Mouse (Mus musculus) testis, adult 2 months (tissue): ENCODE results near the gene Atf4. TPM values are rescaled to one million over a fixed set of nuclear protein-coding genes. Genes with fewer than 3 reads are reported as not detected.

Source experiments
- H3K27ac ChIP-seq: fragments of 200-500 bp; 2 replicates; pipeline ENCODE4 v1.5.1; 2012; ENCODE audit warnings: low read depth, low read length; ENCODE audit not compliant: control insufficient read depth, insufficient read depth
- H3K27me3 ChIP-seq: fragments of 200-500 bp; 2 replicates; pipeline ENCODE4 v1.6.1; 2012; ENCODE audit warnings: mild to moderate bottlenecking, low read length, moderate library complexity; ENCODE audit not compliant: control insufficient read depth, insufficient read depth
- H3K36me3 ChIP-seq: fragments of 200-500 bp; 2 replicates; pipeline ENCODE4 v1.6.1; 2012; ENCODE audit warnings: mild to moderate bottlenecking, low read length; ENCODE audit not compliant: control insufficient read depth, insufficient read depth
- H3K4me1 ChIP-seq: fragments of 200-500 bp; 2 replicates; pipeline ENCODE4 v1.6.1; 2012; ENCODE audit warnings: low read length; ENCODE audit not compliant: control insufficient read depth, insufficient read depth
- H3K4me3 ChIP-seq: fragments of 200-500 bp; 2 replicates; pipeline ENCODE4 v1.5.1; 2012; ENCODE audit warnings: low read depth, mild to moderate bottlenecking, low read length, moderate library complexity, mixed read lengths; ENCODE audit not compliant: control insufficient read depth
- CTCF ChIP-seq: fragments of 200-500 bp; IDR thresholded peaks from 2 replicates; pipeline ENCODE4 v1.5.1; 2012; ENCODE audit warnings: low read depth, mild to moderate bottlenecking, inconsistent platforms, low read length, moderate library complexity; ENCODE audit not compliant: control insufficient read depth, insufficient read depth, insufficient replicate concordance
- POLR2A ChIP-seq: fragments of 200-500 bp; IDR thresholded peaks from 2 replicates; pipeline ENCODE4 v1.6.1; 2012; ENCODE audit warnings: low read depth, mild to moderate bottlenecking, inconsistent platforms, low read length, moderate library complexity; ENCODE audit not compliant: control insufficient read depth
- polyA plus RNA-seq: library from polyadenylated mRNA; depleted of rRNA; stranded (reverse); fragments of >200 nt; gene quantifications from 2 replicates; pipeline ENCODE4 v1.2.3, GENCODE M21; 2012

The Atf4 gene
- polyA plus RNA-seq, 1 experiment = 46.7 TPM

DNA sequence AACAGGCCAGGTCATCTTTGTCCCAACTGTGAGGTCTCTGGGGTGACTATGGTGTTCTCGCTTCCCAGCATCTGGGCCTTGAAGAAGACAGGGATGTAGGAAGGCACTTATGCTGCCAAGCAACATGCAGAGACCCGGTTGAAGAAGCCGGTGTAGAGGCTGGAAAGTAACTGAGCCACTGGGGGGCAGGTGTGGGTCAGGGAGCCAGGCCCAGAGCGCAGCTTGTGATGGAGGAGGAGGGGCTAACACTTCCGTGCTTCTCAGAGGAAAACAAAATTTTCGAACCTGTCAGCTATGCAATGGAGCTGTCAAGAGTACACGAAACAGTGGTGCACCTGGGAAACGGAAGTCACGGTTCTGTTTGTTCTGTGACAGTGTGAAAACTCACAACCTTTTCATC, 22.1 kb downstream of the Atf4 start:
- no peaks in the 10 kb centered on the region; the same call in 1 of the 2 replicates for H3K4me1 ChIP-seq

DNA sequence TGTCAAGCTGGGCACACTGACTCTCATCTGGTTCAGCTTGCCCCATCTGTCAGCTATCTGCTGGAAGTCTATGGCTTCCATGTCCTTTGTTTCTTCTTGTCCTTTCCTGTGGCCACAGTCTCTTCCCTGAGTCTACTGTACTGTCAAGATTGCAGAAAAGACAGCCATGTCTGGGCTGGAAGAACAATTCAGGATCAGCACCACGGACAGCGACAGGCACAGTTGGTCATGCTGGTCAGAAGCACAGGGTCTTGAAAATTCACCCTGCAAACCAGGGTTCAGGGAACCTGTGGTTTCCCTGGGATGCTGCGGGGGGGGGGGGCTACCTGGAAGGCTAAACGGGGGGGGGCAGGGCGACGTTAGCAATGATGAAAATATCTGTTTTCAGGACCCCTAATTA, 22.6 kb downstream of the Atf4 start:
- no peak for TF ChIP-seq CTCF
- no peak for TF ChIP-seq POLR2A

More for the DNA sequence above, 22.1 kb downstream of the Atf4 start:
- H3K4me3 ChIP-seq = no peak overlapping the region
- no peaks in the 10 kb centered on the region for H3K27me3 ChIP-seq
- no peak overlapping the region for H3K27ac ChIP-seq
- H3K36me3 ChIP-seq = no peaks in the 10 kb centered on the region
- TF ChIP-seq CTCF (no peak), POLR2A (no peak)

DNA sequence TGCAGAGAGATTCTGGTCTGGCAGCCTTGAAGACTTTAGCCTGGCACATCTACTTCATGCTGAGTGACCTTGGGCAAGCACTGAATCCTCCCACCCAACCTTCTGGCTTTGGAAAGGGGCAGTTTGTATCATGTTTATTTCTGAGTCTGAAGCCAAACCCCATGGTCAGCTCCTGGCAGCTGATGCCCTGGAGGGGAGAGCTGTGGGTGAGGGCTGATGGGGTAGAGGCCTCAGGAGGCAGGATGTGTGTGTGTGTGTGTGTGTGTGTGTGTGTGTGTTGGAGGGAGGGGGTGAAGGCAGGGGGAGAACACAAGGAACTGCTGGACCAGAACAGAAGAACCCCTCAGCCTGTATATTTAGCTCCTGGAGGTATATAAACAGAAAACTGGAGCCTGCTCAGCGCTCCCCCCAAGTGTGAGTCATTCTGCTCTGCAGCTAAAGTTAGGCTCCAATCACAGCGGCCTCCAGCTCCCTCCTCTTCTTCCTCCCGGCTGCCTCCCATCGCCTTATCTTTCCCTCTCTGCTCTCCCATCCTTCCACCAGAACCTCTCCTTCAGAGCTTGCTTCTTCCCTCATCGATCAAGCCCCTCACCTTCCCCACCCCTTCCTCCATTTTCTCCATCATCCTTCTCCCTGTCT, 23.3 kb downstream of the Atf4 start:
- no peaks in the 10 kb centered on the region for H3K36me3 ChIP-seq
- no peak overlapping the region for H3K27ac ChIP-seq
- H3K4me3 ChIP-seq = no peak overlapping the region
- H3K27me3 ChIP-seq = no peaks in the 10 kb centered on the region
- no peaks in the 10 kb centered on the region for H3K4me1 ChIP-seq
- TF ChIP-seq CTCF = no peak
- TF ChIP-seq POLR2A = no peak

More for the DNA sequence above, 22.6 kb downstream of the Atf4 start:
- H3K4me3 ChIP-seq = no peak overlapping the region
- no peaks in the 10 kb centered on the region for H3K27me3 ChIP-seq
- H3K4me1 ChIP-seq = no peaks in the 10 kb centered on the region
- no peaks in the 10 kb centered on the region for H3K36me3 ChIP-seq
- H3K27ac ChIP-seq = no peak overlapping the region

DNA sequence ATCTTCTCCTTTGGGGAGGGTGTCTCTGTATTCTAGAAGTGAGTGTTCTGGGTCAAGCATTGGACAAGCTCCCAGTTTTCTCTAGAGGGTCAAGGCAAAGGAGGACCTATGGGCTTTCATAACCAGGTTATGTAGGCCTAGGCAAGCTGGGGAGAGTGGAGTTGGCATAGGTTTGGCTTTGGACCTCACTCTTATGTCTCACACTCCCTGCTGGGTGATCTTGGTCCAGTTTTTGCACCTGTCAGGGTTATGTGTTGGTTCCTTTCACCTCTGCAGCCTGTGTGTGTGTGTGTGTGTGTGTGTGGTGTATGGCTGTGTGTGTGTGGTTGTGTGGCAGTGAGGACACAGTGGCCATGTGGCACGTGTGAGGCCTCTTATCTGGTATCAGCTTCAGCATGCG, 24.1 kb downstream of the Atf4 start:
- H3K36me3 ChIP-seq = no peaks in the 10 kb centered on the region
- H3K4me3 ChIP-seq = no peak overlapping the region
- TF ChIP-seq CTCF (no peak), POLR2A (no peak)
- H3K27ac ChIP-seq = no peak overlapping the region
- H3K4me1 ChIP-seq = no peaks in the 10 kb centered on the region
- H3K27me3 ChIP-seq = no peaks in the 10 kb centered on the region

DNA sequence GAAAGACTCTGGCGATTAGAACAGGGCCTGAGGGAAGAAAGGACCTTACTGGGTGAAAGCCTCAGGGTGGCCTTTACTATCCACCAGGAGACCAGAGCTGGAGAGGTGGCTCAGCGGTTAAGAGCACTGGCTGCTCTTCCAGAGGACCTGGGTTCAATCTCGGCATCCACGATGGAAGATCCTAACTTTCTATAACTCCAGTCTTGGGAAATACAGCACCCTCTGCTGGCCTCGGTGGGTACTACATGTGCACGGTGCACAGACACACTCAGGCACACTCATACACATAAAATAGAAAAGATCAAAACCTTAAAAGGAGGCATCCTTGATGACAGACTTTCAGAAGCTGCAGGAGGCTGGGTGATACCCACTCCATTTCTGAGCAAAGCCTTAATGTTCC, 25.7 kb downstream of the Atf4 start:
- no peaks in the 10 kb centered on the region for H3K27me3 ChIP-seq
- TF ChIP-seq POLR2A (no peak), CTCF (peak; percentile 83; the same call in 1 of the 2 replicates)
- no peaks in the 10 kb centered on the region for H3K36me3 ChIP-seq
- H3K4me1 ChIP-seq = no peaks in the 10 kb centered on the region
- no peak overlapping the region for H3K27ac ChIP-seq
- no peak overlapping the region for H3K4me3 ChIP-seq

DNA sequence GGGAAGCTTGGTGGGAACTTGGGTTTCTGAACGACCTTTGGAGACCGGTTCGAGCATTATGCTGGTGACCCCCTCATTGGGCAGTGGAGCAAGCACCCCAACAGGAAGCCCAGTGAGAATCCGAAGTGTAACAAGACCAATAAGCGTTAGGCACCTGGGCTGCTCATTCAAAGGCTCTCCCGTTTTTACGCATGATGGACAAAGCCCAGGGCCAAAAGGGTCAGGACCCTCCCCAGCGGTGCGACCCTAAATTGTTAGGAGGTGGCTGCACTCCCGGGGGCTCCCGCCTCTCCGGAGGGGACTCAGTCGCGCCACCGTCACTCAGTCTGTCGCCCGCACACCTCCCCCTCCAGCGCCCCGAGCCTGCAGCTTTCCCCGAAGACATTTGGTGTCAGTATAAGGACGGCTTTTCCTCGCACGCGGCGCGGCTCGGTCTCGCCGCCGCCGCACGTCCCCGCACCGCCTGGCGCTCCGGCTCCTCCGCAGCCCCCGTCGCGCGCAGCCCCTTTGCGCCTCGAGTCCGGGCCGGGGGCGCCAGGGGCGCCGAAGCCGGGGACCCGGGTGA, 31.9 kb downstream of the Atf4 start, which contains the start of gene Cacna1i:
Cacna1i (plus strand) TSS at position 388 of the 565 bp plus-strand sequence.
- H3K4me3 ChIP-seq = peak within 1 kb of the TSS; percentile 29
- TF ChIP-seq CTCF (no peak), POLR2A (no peak)
- no peak within 1 kb of the TSS for H3K27ac ChIP-seq
- no peaks in the 10 kb centered on the region for H3K36me3 ChIP-seq
- H3K27me3 ChIP-seq = 0 out of 2 replicates have a peak, but pooled peaks cover 6% of the 10 kb centered on the region
- H3K4me1 ChIP-seq = peaks cover 16% of the 10 kb centered on the region

DNA sequence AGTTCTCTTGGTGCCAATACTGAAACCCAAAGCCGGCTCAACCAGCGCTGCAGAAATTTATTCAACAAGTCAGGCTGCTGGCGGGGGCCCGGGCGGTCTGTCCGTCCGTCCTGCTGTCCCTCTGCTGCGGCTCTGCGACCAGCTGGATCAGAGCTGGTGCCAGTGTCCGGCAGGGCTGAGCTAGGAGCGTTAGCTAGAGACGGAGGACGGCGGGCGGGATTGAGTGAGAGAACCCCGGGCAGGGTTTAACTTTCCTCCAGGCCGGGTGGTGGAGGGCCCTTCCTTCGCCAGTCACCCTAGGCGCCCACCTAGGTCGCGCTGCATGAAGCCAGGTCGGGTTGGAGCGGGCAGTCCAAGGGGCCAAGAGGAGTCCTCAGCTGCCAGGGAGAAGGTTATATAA, 33.1 kb downstream of the Atf4 start:
- Histone ChIP-seq H3K36me3 (no peaks in the 10 kb centered on the region), H3K4me3 (no peak overlapping the region; the same call in 1 of the 2 replicates), H3K27me3 (0 out of 2 replicates have a peak, but pooled peaks cover 6% of the 10 kb centered on the region), H3K4me1 (peaks cover 16% of the 10 kb centered on the region), H3K27ac (no peak overlapping the region)
- no peak for TF ChIP-seq POLR2A
- TF ChIP-seq CTCF = no peak
